Mouse (Mus musculus): Measurements from ENCODE around the gene Prss42. TPM values are rescaled to one million over a fixed set of nuclear protein-coding genes. Genes with fewer than 3 reads are reported as not detected.

Prss42 gene
- not detected for total RNA-seq (2021)
- long read RNA-seq, experiment 1, result 0 reads
- long read RNA-seq, experiment 2, result 0 reads

DNA sequence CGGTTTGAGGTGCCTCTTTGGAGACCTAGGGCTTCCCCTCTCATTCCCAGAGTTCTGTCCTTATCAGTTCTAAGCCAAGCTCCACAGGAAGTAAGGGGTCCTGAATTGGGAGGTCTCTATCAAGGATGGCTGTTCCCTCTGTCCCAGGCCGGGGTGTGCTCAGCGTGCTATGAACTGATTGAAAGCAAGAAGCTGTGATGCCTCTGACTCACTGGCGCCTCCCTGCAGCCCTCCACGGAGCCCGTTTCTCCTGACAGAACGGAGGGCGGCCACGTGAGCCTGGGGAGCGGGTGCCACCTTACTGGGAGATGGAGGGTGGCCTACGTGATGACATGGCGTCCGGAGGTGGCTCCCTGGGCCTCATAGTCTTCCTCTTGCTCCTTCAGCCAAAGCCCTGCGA is at the start of gene Prss42:
Gene Prss42 (plus strand): TSS at position 301 of the 400 bp plus-strand sequence.
- no peak for DNase-seq (ENCODE audit: low spot score in 2 of 2)

DNA sequence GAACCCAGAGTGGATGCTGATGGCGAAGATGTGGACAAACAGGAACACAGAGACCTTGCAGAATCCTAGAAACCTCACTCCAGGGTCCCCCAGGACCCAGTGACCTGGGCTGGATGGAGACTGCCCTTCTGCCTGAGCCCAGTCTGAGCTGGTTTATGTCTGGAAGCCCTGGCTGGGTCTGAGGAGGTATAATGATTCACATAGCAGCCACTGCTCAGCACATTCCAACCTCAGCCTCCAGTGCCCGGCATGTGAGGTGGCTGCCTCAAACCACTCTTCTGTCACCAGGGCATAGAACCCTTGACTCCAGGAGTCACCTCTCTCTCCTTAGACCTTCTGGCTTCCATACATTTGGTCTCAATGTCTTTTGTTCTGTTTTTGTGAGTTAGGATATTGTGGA is 49.5 kb upstream of the Prss42 start:
- no peak for DNase-seq (ENCODE audit: low spot score in 2 of 2)

DNA sequence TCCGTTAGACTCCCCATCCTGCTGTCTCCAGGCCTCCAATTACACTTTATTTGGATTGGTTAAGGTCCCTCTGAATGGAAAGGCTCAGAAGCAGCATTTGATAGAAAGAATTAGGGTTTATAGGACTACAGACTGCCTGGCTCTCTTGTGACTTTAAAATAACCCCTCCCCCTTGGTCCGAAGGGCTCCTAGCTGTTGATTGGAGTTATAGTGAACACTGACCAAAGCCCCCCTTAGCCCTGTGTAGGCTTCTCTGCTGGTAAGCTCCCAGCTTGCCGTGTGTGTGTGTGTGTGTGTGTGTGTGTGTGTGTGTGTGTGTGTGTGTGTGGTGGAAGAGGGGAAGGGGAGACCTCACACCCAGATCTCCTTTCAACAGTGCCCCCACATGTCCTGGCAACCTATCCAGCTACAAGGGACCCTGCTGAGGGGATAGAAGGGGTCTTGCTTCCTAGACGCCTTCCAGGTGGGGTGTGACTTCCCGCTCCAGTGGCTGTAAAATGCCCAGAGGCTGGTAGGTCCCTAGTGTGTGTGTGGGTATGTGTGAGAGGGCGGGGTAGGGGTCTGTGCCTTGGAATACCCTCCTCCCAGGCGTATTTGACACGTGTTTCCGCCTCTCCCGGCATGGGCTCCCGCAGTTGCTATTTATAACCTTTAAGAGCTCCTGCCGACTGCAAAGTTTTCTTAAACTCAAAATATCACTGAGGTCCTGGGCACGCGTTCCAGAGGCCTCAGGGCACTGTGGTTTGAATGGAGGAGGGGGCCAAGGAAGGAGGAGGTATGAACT is 47.4 kb upstream of the Prss42 start:
- no peak for DNase-seq (ENCODE audit: low spot score in 2 of 2)

DNA sequence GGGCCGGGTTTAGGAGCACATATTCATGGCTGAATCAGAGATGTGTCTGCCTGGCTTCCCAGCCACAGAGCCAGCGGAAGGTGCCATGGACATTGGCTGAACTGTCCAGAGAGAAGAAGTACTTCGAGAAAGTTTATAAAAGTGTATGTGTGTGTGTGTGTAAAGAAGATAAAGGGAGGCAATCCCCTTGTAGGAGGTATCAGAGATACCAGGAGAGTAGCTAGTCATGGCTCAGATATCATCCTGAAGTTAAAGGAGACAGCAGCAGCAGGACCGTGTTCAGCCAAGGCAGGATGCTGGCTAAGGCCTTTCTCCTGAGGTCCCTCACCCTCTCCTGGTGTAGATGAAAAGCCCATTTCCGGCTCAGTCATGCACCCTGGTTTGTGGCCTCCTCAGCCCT is 46.6 kb upstream of the Prss42 start:
- no peak for DNase-seq (ENCODE audit: low spot score in 2 of 2)

DNA sequence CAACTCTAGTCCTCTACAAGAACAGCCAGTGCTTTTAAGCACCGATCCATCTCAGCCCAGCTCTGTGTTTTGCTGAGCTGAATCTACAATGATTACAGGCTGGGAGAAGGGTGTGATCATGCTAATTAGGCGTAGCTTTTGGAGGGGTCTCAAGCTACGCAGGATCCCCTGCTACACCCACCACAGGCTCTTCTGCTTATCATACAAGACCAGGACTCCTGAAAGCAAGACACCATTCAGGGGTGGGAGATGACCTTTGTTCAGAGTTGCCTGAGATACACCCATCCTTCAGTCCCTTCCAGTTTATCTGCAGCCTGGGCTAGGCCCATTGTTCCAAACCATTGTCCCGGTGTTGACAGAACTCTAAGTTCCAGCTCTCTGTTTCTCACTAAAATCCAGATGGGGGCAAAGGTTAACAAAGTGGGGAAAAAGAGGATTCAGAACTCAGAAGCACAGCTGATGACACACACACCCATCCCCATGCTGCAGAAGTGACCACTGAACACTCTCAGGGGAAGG is 45.0 kb upstream of the Prss42 start:
- no peak for DNase-seq (ENCODE audit: low spot score in 2 of 2)

DNA sequence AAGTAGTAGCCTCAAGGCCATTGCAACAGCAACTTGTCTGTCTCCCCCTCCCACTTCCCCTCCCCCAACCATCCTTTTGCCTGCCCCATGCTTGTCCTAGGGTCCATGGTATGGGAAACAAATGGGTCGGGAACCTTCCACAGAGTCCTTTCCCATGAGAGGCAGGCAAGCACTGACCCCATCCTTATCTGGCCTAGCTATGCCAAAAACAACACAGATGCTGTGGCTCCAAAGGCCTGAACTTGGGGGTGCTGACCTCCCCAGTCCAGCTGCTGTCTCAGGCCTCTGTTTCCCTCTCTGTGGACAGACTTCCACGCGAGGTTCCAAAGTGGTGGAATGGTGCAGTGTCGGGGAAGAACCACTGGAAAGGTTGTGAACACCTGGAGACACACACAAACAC is 44.2 kb upstream of the Prss42 start:
- no peak for DNase-seq (ENCODE audit: low spot score in 2 of 2)

DNA sequence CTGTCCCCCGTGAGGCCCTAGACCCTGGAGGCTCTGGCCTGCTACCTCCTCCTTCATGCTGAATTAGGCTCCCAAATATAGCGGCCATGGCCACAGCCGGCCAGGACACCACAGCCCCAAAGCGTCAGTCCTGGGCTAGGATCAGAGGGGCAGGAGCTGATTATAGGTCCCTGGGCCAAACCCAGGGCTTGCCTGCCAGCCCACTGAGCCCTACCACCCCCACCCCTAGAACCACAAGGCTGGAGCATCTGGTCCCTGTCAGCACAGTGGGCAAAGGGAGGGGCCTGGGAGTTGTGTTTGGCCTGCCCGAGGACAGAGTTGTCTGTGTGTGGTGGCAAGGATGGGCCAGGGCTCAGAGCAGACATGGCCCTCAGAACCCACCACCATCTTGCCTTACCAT is 40.1 kb upstream of the Prss42 start:
- no peak for DNase-seq (ENCODE audit: low spot score in 2 of 2)

DNA sequence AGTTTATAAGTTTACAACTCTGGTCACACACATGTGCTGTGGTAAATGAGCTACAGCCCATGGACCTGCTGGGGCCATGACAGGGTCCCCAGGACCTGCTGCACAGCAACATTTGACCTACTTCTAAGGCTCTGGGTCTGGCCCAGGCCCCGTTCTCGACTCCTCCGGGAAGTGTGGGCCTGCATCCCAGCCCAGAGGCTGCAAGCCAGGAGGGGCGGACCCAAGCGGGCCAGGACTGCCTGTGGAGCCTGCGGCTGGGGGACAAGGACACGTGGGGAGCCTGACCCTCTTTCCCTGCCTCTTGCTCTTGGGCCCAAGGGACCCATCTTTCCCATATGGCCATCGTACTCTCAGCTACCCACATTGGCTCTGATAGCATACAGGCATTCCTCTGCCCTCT is 39.4 kb upstream of the Prss42 start:
- peak; percentile 40 to 41 for DNase-seq (ENCODE audit: low spot score in 2 of 2)

DNA sequence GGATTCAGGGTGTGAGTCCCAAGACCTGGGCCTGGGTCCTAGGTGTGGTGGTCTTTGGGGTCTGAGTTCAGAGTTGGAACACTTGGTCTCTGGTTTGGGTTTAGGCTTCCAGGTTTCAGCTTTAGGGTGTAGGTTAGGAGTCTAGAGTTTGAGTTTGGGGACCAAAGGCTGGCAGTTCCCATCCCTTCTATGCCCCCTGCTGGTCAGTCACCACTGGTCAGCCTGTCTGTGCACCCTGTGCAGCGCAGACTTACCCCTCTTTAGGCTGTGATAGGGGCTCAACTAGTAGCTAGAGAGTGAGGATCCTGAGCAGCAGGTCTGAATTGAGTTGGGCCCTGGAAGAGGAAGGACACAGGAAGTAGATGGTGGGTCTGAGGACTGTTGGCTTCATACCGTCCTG is 38.7 kb upstream of the Prss42 start:
- peak in 1 of 2 experiments; percentile 43 for DNase-seq (ENCODE audit: low spot score in 2 of 2)

DNA sequence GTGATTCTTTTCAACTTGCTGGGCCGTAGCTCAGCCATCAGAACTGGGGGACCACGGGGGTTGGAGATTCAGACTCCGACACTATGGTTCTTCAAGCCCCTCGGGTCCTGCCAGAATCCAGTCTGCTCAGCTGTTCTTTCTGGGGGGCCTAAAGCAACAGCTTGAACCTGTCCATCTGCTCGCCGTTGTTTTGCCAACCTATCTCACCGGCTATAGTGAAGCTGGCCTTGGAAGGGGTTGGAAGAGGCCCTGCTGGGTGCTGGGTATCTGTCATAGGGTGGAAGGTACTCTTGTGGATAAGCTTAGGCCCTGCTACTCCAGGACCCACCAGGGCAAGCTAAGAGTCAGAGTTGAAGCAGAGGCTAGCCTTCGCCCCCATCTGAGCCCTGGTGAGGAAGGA is 37.1 kb upstream of the Prss42 start:
- DNase-seq (ENCODE audit: low spot score in 2 of 2), result no peak

DNA sequence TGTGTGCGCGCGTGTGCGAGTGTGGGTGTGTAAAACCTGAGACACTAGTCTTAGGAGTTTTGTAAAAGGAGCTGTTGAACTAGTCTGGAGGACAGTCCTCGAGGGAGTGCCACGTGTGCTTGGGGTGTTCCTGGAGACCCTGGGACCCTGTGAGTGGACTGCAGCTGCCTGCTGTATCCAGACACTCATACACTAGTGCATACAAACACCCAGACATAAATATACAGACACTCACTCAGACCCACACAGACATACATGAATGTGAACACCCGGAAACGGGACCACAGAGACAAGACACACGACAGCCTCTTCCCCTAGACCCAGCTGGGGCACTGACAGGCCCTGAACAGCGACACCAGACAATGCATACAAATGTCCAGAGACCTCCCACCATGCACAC is 35.2 kb upstream of the Prss42 start:
- DNase-seq (ENCODE audit: low spot score in 2 of 2), result no peak

DNA sequence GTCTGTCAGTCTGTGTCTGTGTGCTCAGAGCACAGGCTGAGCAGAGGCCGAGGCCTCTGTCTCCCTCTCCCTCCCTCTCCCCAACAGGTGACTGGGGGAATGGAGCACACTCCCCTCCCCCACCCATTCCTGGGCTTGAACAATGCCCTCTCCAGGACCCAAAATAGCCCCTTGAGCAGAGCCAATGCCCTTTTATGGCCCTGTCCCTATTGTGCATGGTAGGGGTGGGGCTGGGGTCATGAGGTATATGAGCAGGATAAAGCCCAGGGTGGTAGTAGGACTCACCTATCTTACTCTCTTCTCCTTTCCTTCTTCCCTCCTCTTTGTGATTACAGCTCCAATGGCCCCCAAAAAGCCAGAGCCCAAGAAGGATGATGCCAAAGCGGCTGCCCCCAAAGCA is 34.6 kb upstream of the Prss42 start:
- DNase-seq (ENCODE audit: low spot score in 2 of 2), result no peak

DNA sequence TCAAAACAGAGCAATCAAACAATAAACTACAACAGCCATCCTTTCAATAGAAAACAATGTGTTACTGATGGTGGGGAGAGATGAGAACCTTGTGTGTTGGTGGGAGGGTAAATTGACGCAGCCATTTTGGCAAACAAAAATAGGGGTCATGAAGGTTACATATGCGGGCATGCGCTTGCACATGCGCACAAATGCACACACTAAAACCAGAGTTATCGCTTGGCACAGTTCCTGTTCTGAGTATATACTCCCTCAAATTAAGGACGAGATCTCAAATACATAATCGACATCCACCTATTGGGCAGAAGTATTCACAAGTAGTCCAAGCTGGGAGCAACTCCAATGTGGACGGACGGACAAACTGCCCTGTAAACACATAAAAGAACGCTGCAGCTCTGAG is 25.6 kb upstream of the Prss42 start:
- DNase-seq (ENCODE audit: low spot score in 2 of 2), result no peak

DNA sequence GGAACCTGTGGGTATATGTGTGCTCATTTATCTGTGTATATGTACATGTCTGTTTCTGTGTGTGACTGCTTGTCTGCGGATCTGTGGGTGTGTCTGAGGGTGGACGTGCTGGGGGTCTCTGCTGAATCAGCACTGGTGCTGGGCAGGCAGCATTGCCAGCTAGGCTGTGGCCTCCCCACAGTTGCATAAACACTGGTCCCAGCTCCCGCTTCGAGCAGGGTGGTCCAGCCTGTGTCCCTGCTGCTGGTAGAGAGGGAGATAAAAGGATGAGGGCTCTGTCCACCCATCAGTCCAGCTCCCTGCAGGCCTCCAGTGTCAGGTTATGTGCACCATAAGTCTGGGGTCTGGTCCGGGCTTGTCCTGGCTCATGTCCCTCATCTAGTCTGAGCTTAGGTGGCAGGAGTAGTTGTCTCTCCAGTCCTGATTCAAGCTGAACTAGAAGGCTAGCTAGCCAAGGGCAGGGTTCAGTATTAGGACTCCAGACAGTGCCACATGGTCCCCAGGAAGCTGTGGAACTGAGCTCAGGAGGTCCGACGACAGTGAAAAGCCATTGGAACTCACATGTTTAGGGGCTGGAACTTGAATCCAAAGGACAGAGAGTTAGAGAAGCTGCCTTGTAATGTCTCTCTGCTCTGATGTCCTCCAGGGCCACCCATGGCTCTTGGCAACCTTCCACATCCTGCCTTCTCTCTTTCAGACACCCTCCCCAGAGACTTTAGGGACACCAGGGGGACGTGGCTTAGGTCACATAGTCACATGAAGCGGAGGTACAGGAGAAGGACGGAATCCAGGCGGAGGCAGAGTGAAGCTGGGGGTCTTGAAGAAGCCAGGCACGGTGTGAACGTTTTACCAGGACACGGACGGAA is 23.3 kb upstream of the Prss42 start:
- DNase-seq (ENCODE audit: low spot score in 2 of 2), result no peak

DNA sequence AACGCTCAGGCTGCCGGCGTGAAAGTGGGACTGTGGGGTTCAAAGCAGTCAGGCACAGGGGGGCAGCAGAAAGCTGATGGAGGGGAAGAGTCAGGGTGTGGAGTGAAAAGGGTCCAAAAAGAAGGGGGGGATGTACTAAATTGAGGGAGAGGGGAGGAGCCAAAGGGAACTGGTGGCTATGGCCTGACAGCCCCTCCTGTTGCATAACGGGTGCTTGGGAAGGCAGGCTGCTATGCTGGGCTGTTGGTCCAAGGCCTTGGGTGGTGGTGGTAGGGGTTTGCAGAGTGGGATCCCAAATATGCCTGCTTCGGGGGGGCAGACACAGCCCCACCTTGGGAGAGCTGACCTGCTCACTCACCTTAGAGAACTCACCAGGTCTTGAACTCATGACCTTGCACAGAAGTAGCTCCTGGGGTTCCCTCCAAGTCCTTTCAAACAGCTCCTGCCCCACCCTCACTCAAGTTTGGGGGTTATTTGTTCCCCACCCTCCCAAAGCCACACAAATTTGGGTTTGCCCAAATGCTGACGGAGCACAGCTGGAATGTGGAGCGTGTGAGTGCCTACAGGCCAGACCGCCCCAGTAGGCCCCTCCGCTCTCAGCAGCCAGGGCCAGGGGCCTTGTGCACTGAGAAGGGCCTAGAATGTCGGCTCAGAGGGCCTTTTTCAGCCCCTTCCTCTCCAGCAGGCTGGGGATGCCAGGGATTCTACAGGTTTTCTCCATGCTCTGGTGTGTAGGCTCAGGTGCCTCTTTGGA is 22.5 kb upstream of the Prss42 start:
- DNase-seq (ENCODE audit: low spot score in 2 of 2), result no peak

DNA sequence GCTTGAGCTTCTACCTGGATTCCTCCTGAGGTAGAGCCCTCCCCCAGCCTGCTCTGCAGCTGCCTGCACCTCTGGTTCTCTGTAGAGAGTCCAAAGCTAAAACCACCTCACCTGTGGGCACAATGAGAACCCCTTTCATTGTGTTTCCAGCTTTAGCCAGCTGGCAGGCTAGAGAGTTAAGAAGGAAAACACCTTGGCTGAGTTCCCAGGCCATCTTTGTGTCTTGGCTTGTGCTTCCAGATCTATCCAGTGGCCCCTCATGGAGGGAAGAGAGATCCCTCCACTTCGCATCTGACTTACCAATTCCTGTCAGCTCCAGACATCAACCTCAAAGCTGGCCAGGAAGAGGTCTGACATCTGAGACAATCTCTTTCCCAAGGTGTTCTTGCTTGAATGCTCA is 19.9 kb upstream of the Prss42 start:
- DNase-seq (ENCODE audit: low spot score in 2 of 2), result no peak

DNA sequence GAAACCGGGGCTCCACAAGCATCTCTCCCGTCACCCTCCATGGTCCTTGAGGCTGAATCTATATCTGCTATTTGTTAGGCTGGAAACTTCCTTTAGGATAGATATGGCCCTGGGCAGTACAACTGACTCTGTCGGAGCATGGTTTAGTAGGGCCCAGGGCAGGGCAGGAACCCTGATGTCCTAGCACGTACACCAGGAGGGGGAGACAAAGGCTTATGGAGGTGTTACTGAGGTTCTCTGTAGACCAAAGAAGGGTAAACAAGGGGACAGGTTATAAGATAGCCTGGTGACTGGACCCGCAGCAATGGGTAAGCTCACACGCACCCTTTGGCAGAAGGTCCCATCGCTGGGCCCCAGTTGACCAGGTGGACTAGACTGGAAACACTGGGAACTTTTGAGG is 19.4 kb upstream of the Prss42 start:
- DNase-seq (ENCODE audit: low spot score in 2 of 2), result no peak

DNA sequence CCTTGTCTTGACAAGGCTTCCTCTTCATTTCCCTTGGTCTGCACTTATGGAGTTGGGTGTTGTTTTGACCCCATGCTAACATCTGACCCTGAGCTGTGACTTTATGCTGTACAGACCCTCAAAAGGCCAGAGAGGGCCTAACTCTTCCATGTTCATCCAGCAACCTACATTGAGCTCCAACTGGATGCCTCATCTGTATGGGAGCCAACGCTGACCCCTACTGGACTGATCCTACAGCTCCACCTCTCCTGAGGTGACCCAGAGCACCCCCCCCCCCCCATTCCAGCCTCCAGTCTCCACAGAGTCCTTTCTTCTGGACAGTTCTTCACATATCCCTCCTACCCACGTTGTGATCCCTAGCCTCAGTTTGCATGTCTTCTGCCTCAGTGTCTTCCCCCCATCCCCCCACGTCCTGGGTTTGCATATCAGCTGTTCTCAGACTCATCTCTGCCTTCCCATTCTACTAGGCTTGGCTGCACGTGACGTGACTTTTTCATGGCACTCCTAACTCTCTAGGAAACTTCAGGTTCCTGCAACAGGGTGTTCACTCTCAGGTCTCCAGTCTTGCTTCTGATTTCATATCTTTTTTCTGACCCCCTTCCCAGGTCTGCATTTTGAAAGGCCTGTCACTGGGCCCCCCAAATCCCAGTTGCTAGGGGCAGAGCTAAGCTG is 18.6 kb upstream of the Prss42 start:
- DNase-seq (ENCODE audit: low spot score in 2 of 2), result no peak

DNA sequence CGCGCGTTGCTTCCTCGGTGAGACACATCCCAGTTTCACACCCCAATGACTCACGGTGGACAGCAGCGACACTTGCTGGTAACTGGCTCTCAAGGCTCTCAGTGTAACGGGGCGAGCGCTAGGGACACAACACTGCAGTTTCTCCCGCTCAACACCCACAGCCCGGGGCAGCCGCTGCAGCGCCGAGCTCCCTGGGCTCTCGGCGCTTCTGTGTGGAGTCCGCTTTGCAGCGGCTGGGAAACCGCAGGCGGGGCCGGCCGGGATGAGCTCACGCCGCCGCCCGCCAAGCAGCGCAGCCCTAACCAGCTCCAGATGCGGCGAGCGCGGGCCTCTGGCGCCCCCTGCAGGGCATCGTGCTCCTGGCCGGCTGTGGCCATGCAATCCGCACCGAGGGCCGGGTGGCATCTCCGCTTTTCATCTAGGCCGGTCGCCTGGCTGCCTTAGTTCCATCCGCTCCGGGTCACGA is 16.7 kb upstream of the Prss42 start:
- DNase-seq (ENCODE audit: low spot score in 2 of 2), result peak; percentile 94 to 96

DNA sequence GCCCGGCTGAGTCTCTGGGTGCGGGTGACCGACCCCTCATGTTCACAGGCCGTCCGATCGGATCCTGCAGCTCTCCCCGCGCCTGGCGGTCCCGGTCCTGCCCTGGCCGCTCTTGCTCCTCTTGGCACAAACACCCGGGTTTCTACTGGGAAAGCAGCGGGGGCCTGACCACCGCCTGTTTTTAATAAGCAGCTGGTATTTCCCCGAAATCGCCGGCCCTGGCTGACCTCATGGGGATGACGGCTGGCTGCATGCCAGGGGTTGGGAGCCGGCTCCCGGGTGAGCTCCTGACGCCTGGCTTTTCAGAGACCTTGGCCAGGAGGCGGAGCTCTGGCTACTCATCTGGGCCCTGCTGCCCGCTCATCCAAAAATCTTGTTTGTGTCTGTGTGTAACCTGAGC is 16.2 kb upstream of the Prss42 start:
- DNase-seq (ENCODE audit: low spot score in 2 of 2), result peak; percentile 80 to 85

DNA sequence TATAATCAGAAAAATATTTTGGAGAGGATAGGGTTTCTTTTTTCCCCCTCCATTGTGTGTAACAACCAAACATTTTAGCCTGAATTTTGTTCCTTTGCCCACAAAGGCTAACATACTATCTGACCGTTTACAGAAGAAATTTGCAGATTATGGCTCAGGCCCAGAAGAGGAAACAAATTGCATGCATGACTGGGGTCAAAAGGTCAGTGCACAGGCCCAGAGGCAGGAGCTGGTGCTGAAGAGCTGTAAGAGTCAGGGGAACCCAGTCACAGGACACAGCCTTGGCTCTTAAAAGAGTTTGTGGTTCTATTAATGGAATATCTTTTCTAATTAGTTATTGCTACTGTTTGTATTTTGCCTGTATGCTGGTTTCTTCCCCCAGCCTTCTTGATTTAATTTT is 14.4 kb upstream of the Prss42 start:
- no peak for DNase-seq (ENCODE audit: low spot score in 2 of 2)
